Mouse (Mus musculus) retina, embryonic 14.5 days (tissue): Measurements from ENCODE around the gene Bicc1.

Experiments used
- DNase-seq: peaks from one replicate; pipeline ENCODE4 v3.0.0-alpha.2; 2015; ENCODE audit warnings: low spot score

Bicc1 gene

DNA sequence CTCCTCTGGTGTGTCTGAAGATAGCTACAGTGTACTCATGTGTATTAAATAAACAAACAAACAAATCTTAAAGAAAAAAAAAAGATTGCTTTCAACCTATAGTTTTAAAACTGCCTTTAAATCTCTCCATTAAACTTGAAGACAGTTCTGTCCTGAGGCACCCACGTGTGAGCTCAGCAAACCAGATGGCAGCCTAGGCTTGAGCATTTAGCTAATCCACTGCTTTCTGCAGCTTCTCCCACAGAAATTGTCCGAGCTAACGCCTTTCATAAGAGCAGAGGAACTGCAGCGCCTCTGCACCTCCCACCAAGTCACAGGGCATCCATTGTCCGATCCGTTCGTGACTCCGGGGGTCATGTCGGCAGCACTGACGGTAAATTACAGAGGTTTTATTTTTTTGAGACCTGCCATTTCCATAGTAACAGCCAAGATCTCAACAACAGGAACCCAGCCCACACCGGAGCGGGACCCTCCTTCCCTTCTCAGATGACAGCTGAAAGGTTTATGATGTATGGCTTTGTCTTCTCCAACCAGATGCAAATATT is 284.4 kb downstream of the Bicc1 start:
- peak; percentile 16 for DNase-seq
